8 mouse cellular contexts compared by ENCODE assay signal in the genomic region with DNA sequence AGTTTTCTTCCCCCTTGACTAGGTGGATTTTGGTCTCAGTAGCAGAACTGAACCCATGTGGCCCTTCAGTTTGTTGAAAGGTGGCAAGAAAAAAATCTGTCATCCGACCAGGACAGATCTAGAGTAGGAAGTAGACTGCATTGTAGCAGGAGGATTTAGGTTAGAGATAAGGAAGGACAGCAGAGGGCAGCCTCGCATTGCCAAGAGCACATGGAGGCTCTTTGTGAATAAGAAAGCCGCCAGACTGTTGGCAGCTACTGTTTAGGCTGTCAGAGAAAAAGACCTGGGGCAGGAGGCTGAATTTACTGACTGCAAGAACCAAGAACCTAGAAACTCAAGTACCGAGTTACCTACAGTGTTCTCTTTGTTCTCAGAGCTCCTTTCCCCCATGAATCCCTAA. TPM values are rescaled to one million over a fixed set of nuclear protein-coding genes. Genes with fewer than 3 reads are reported as not detected.
DNase-seq lines count a peak whose midpoint lies in the region; ATAC-seq lines count a peak whose summit lies in the region.
"Had no signal": no experiment of that assay in that cellular context is flagged by ENCODE, and none has a peak within 500 bp of the region (broad histone marks: within the 10 kb centered on the region; RNA-seq: fewer than 3 reads in every experiment).

No protein-coding gene starts in this region.

- peak overlapping the region; percentile 44; the same call in 1 of the 2 replicates for H3K9ac ChIP-seq in heart, embryonic 16.5 days (ENCODE audit: low read length)
- no peak overlapping the region for H3K9ac ChIP-seq in neural tube, embryonic 14.5 days (replicated peaks; ENCODE audit: low read depth, low read length)
- H3K9ac ChIP-seq: limb, embryonic 12.5 days had no signal

- peak; percentile 59 for ATAC-seq in common myeloid progenitor, adult 5-6 weeks (replicated peaks; ENCODE audit: low read depth, poor library complexity, severe bottlenecking)
- ATAC-seq in heart, embryonic 16.5 days (replicated peaks; ENCODE audit: extremely low read depth, insufficient read depth, low FRiP score), result 0 out of 2 replicates have a peak, but pooled peaks have one; percentile 20
- ATAC-seq in neural tube, embryonic 14.5 days (ENCODE audit: low read depth), result peak; percentile 62; the same call in 1 of the 2 replicates
- no peak for ATAC-seq in inflammation-experienced regulatory T-cells, adult 6 months
- no peak for ATAC-seq in activated CD4-positive, CD25-positive, alpha-beta regulatory T cell, adult 4 months

- peaks cover 14% of the 10 kb centered on the region for H3K4me1 ChIP-seq in heart, embryonic 16.5 days (ENCODE audit: control insufficient read depth, insufficient read depth, low read length)
- no peaks in the 10 kb centered on the region; the same call in 1 of the 2 replicates for H3K4me1 ChIP-seq in neural tube, embryonic 14.5 days (ENCODE audit: control insufficient read depth, insufficient read depth, low read length)

- intact Hi-C loops in left cerebral cortex, postnatal 25 days (cut with DNase I), result no loop called here
- intact Hi-C loops in left cerebral cortex, postnatal 36 days (cut with DNase I), result loop anchor here (10.0 kb wide), 1 partner anchor 193 kb away; no protein-coding TSS in a partner anchor

- H3K36me3 ChIP-seq in heart, embryonic 16.5 days (ENCODE audit: control insufficient read depth, insufficient read depth), result peaks cover 5% of the 10 kb centered on the region; the same call in 1 of the 2 replicates
- H3K36me3 ChIP-seq in neural tube, embryonic 14.5 days (ENCODE audit: control insufficient read depth, insufficient read depth, low read length), result no peaks in the 10 kb centered on the region
- H3K36me3 ChIP-seq: limb, embryonic 12.5 days had no signal

- 0 out of 2 replicates have a peak overlapping the region, but pooled peaks have one; percentile 39 for H3K27ac ChIP-seq in heart, embryonic 16.5 days (ENCODE audit: low read length)
- H3K27ac ChIP-seq in neural tube, embryonic 14.5 days (ENCODE audit: low read depth, low read length), result 0 out of 2 replicates have a peak overlapping the region, but pooled peaks have one; percentile 22
- H3K27ac ChIP-seq: limb, embryonic 12.5 days had no signal

- H3K4me2 ChIP-seq in heart, embryonic 16.5 days (ENCODE audit: low read depth, low read length), result no peak overlapping the region
- H3K4me2 ChIP-seq in neural tube, embryonic 14.5 days (ENCODE audit: low read depth, low read length), result no peak overlapping the region
- H3K4me2 ChIP-seq: limb, embryonic 12.5 days had no signal

- H3K27me3 ChIP-seq in heart, embryonic 16.5 days (ENCODE audit: control insufficient read depth, insufficient read depth, low read length), result no peaks in the 10 kb centered on the region
- no peaks in the 10 kb centered on the region for H3K27me3 ChIP-seq in neural tube, embryonic 14.5 days (ENCODE audit: control insufficient read depth, insufficient read depth, low read length)
- H3K27me3 ChIP-seq: limb, embryonic 12.5 days had no signal

- H3K4me3 ChIP-seq in heart, embryonic 16.5 days (ENCODE audit: low read length), result no peak overlapping the region
- no peak overlapping the region for H3K4me3 ChIP-seq in neural tube, embryonic 14.5 days (ENCODE audit: low read depth, low read length)
- H3K4me3 ChIP-seq: limb, embryonic 12.5 days had no signal

- no peaks in the 10 kb centered on the region for H3K9me3 ChIP-seq in heart, embryonic 16.5 days (replicated peaks; ENCODE audit: control insufficient read depth, low read length)
- no peaks in the 10 kb centered on the region for H3K9me3 ChIP-seq in neural tube, embryonic 14.5 days (ENCODE audit: control insufficient read depth, low read length)
- H3K9me3 ChIP-seq: limb, embryonic 12.5 days had no signal

- WGBS in heart, embryonic 16.5 days, result 25% methylated on average over 4 of the region's 4 CpGs
- WGBS in neural tube, embryonic 14.5 days, result 27% methylated on average over 4 of the region's 4 CpGs

- DNase-seq in left cerebral cortex, postnatal 25 days (ENCODE audit: low spot score in 2 of 2), result peak; percentile 32 to 51
- no peak for DNase-seq in left cerebral cortex, postnatal 36 days (ENCODE audit: low spot score in 2 of 2)

RNA-seq across cellular contexts. Expression of a gene that starts 47.0 kb away (rescaled TPM):
- total RNA-seq in left cerebral cortex, postnatal 25 days (2021), result 1 to 10 TPM; 3.8 to 4.6 TPM
- 1 to 10 TPM; 2.6 to 4.7 TPM for total RNA-seq in left cerebral cortex, postnatal 36 days (2021)
- 3.6 and 7.0 TPM in 2 replicates for total RNA-seq in common myeloid progenitor, adult 5-6 weeks (2017)
- polyA plus RNA-seq in heart, embryonic 16.5 days (2015; fragmentation: Nextera tagmentation; extraction: Ambion mirVana), result 0.70 and 1.6 TPM in 2 replicates
- 0.43 and 0.83 TPM in 2 replicates for polyA plus RNA-seq in neural tube, embryonic 14.5 days (2014; fragmentation: Nextera tagmentation; extraction: Ambion mirVana)
- polyA plus RNA-seq in inflammation-experienced regulatory T-cells, adult 6 months (2017; shearing (Covaris generic)), result 1 to 10 TPM in 2 of 3 experiments, under 1 TPM in 1; 0.34 to 1.2 (median 1.2) TPM
- polyA plus RNA-seq in activated CD4-positive, CD25-positive, alpha-beta regulatory T cell, adult 4 months (2017; shearing (Covaris generic)), result 1 to 10 TPM in 1 of 2 experiments, under 1 TPM in 1; 0.82 to 1.3 TPM

Comparison
In these comparisons a context has a peak if more than half of its experiments do, and no peak if none do; other contexts are left out.
1. DNase-seq: peak in left cerebral cortex, postnatal 25 days (2 of 2); none in left cerebral cortex, postnatal 36 days (0 of 2).
2. ATAC-seq: peak in common myeloid progenitor, adult 5-6 weeks (single experiment), heart, embryonic 16.5 days (single experiment) and neural tube, embryonic 14.5 days (single experiment); none in inflammation-experienced regulatory T-cells, adult 6 months (single experiment) and activated CD4-positive, CD25-positive, alpha-beta regulatory T cell, adult 4 months (single experiment).